17 mouse cellular contexts compared by ENCODE assay signal in the genomic region with DNA sequence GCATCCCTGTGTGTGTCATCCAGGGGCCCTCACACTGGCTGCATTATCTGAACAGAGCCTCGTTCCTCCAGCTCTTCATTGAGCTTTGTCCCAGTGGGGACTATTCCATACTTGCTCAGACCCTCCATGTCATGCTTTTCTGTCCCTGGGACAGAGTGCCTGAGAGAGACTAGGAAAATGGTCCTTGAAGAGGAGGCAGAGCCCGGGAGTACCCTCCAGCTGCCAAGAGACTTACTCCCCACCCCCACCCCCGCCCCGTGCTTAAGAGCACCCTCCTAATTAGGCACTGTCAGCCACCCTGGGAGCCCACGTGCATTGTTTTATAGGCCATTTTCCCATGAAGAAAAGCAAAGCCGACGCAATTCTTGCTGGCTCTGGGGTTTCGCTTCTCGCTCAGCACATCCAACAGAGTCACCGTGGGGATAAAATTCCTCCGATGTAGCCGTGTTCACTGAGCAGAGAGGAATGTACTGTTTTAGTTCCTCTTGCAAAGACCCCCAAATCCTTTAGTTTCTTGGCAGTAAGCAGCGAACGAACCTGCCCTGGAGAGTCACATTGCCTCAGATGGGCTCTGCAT.
A peak's percentile ranks its signal among the peaks of the same experiment; 100 is the strongest.
DNase-seq lines count a peak whose midpoint lies in the region; ATAC-seq lines count a peak whose summit lies in the region.
"Had no signal": no experiment of that assay in that cellular context is flagged by ENCODE, and none has a peak within 500 bp of the region (broad histone marks: within the 10 kb centered on the region; RNA-seq: fewer than 3 reads in every experiment).

No protein-coding gene starts in this region.

- 37% methylated on average over 14 of the region's 14 CpGs for WGBS in embryonic facial prominence, embryonic 14.5 days
- 48% methylated on average over 14 of the region's 14 CpGs for WGBS in embryonic facial prominence, embryonic 10.5 days
- WGBS in forebrain, embryonic 16.5 days, result 3% methylated on average over 14 of the region's 14 CpGs
- whole genome bisulfite sequencing in midbrain, embryonic 15.5 days, result 13% methylated on average over 14 of the region's 14 CpGs
- 32% methylated on average over 14 of the region's 14 CpGs for WGBS in kidney, embryonic 14.5 days

- H3K27ac ChIP-seq in embryonic facial prominence, embryonic 14.5 days (replicated peaks; ENCODE audit: low read depth, low read length), result no peak overlapping the region
- no peak overlapping the region for H3K27ac ChIP-seq in embryonic facial prominence, embryonic 10.5 days (replicated peaks)
- no peak overlapping the region for H3K27ac ChIP-seq in forebrain, embryonic 16.5 days (ENCODE audit: low read length)
- no peak overlapping the region for H3K27ac ChIP-seq in midbrain, embryonic 15.5 days
- no peak overlapping the region for H3K27ac ChIP-seq in kidney, embryonic 14.5 days (ENCODE audit: low read depth, low read length)
- H3K27ac ChIP-seq: heart, embryonic 10.5 days; liver, embryonic 13.5 days had no signal

- no peaks in the 10 kb centered on the region for H3K9me3 ChIP-seq in embryonic facial prominence, embryonic 14.5 days (ENCODE audit: control insufficient read depth, low read length)
- H3K9me3 ChIP-seq in embryonic facial prominence, embryonic 10.5 days, result no peaks in the 10 kb centered on the region
- H3K9me3 ChIP-seq in forebrain, embryonic 16.5 days (ENCODE audit: control insufficient read depth, low read length), result no peaks in the 10 kb centered on the region
- no peaks in the 10 kb centered on the region for H3K9me3 ChIP-seq in midbrain, embryonic 15.5 days
- no peaks in the 10 kb centered on the region for H3K9me3 ChIP-seq in kidney, embryonic 14.5 days (ENCODE audit: control insufficient read depth, low read length)
- H3K9me3 ChIP-seq: heart, embryonic 10.5 days had no signal

- ATAC-seq in embryonic facial prominence, embryonic 14.5 days (ENCODE audit: low read depth), result peak; percentile 16; the same call in 1 of the 2 replicates
- peak; percentile 49 for ATAC-seq in forebrain, embryonic 16.5 days
- 0 out of 2 replicates have a peak, but pooled peaks have one; percentile 16 for ATAC-seq in midbrain, embryonic 15.5 days (replicated peaks)
- ATAC-seq in kidney, embryonic 14.5 days (ENCODE audit: low FRiP score, low TSS enrichment), result no peak
- ATAC-seq: intestine, embryonic 16.5 days had no signal

- no peak overlapping the region for H3K9ac ChIP-seq in embryonic facial prominence, embryonic 14.5 days (ENCODE audit: low read depth, low read length)
- 0 out of 2 replicates have a peak overlapping the region, but pooled peaks have one; percentile 19 for H3K9ac ChIP-seq in forebrain, embryonic 16.5 days (replicated peaks; ENCODE audit: low read depth, low read length)
- no peak overlapping the region for H3K9ac ChIP-seq in midbrain, embryonic 15.5 days
- H3K9ac ChIP-seq in kidney, embryonic 14.5 days (ENCODE audit: low read depth, low read length), result no peak overlapping the region
- H3K9ac ChIP-seq: liver, embryonic 13.5 days had no signal

- H3K27me3 ChIP-seq in embryonic facial prominence, embryonic 14.5 days (replicated peaks; ENCODE audit: control insufficient read depth, insufficient read depth, low read length), result no peaks in the 10 kb centered on the region
- H3K27me3 ChIP-seq in embryonic facial prominence, embryonic 10.5 days (replicated peaks; ENCODE audit: low read depth, poor library complexity, severe bottlenecking), result peaks cover 7% of the 10 kb centered on the region
- no peaks in the 10 kb centered on the region for H3K27me3 ChIP-seq in forebrain, embryonic 16.5 days (replicated peaks; ENCODE audit: control insufficient read depth, insufficient read depth, low read length)
- H3K27me3 ChIP-seq in midbrain, embryonic 15.5 days (replicated peaks), result peaks cover 5% of the 10 kb centered on the region; the same call in 1 of the 2 replicates
- H3K27me3 ChIP-seq in kidney, embryonic 14.5 days (ENCODE audit: control insufficient read depth, insufficient read depth, low read length), result no peaks in the 10 kb centered on the region
- H3K27me3 ChIP-seq: liver, embryonic 13.5 days had no signal

- no peak for DNase-seq in embryonic facial prominence, embryonic 14.5 days (ENCODE audit: low spot score)
- DNase-seq in embryonic facial prominence, embryonic 10.5 days (ENCODE audit: low spot score), result no peak
- DNase-seq in brain, adult 2 months (ENCODE audit: low read depth, low spot score), result peak; percentile 64
- no peak for DNase-seq in left cerebral cortex, postnatal 10 days (ENCODE audit: extremely low spot score in 1 of 2, low spot score in 2 of 2)
- DNase-seq in gastrocnemius, postnatal 4 days (ENCODE audit: low spot score in 2 of 2), result no peak
- DNase-seq: adrenal gland, postnatal 10 days; cerebellum, postnatal 25 days; heart, postnatal 14 days; kidney, postnatal 25 days; liver, embryonic 13.5 days; lung, postnatal 10 days; thymus, postnatal 14 days had no signal

- no peak overlapping the region for H3K4me2 ChIP-seq in embryonic facial prominence, embryonic 14.5 days (ENCODE audit: low read depth, low read length)
- H3K4me2 ChIP-seq in forebrain, embryonic 16.5 days (ENCODE audit: low read length), result peak overlapping the region; percentile 15; the same call in 1 of the 2 replicates
- H3K4me2 ChIP-seq in midbrain, embryonic 15.5 days, result no peak overlapping the region
- no peak overlapping the region for H3K4me2 ChIP-seq in kidney, embryonic 14.5 days (replicated peaks; ENCODE audit: low read depth, low read length)
- H3K4me2 ChIP-seq: liver, embryonic 13.5 days had no signal

- intact Hi-C loops in left cerebral cortex, postnatal 10 days (cut with DNase I), result no loop called here

- no peak overlapping the region for H3K4me3 ChIP-seq in embryonic facial prominence, embryonic 14.5 days (ENCODE audit: low read depth, low read length)
- no peak overlapping the region for H3K4me3 ChIP-seq in embryonic facial prominence, embryonic 10.5 days
- no peak overlapping the region for H3K4me3 ChIP-seq in forebrain, embryonic 16.5 days (replicated peaks; ENCODE audit: low read length)
- no peak overlapping the region for H3K4me3 ChIP-seq in midbrain, embryonic 15.5 days
- no peak overlapping the region for H3K4me3 ChIP-seq in kidney, embryonic 14.5 days (ENCODE audit: low read length)
- H3K4me3 ChIP-seq: heart, embryonic 10.5 days; liver, embryonic 13.5 days had no signal

- 0 out of 2 replicates have a peak, but pooled peaks cover 12% of the 10 kb centered on the region for H3K4me1 ChIP-seq in embryonic facial prominence, embryonic 14.5 days (ENCODE audit: control insufficient read depth, insufficient read depth, low read length)
- H3K4me1 ChIP-seq in embryonic facial prominence, embryonic 10.5 days, result peaks cover 41% of the 10 kb centered on the region
- H3K4me1 ChIP-seq in forebrain, embryonic 16.5 days (replicated peaks; ENCODE audit: control insufficient read depth, insufficient read depth, low read length), result peaks cover 39% of the 10 kb centered on the region
- peaks cover 34% of the 10 kb centered on the region for H3K4me1 ChIP-seq in midbrain, embryonic 15.5 days
- H3K4me1 ChIP-seq in kidney, embryonic 14.5 days (ENCODE audit: control insufficient read depth, insufficient read depth, low read length), result 0 out of 2 replicates have a peak, but pooled peaks cover 12% of the 10 kb centered on the region
- H3K4me1 ChIP-seq: heart, embryonic 10.5 days; liver, embryonic 13.5 days had no signal

- no peaks in the 10 kb centered on the region for H3K36me3 ChIP-seq in embryonic facial prominence, embryonic 14.5 days (ENCODE audit: control insufficient read depth, insufficient read depth, low read length)
- H3K36me3 ChIP-seq in embryonic facial prominence, embryonic 10.5 days (replicated peaks), result no peaks in the 10 kb centered on the region
- H3K36me3 ChIP-seq in forebrain, embryonic 16.5 days (ENCODE audit: control insufficient read depth, insufficient read depth), result no peaks in the 10 kb centered on the region
- no peaks in the 10 kb centered on the region for H3K36me3 ChIP-seq in midbrain, embryonic 15.5 days (replicated peaks)
- H3K36me3 ChIP-seq in kidney, embryonic 14.5 days (ENCODE audit: control insufficient read depth, insufficient read depth, low read length), result no peaks in the 10 kb centered on the region
- H3K36me3 ChIP-seq: heart, embryonic 10.5 days; liver, embryonic 13.5 days had no signal
